Mouse (Mus musculus) midbrain, embryonic 15.5 days (tissue): ENCODE results near the gene Xylt1. TPM values are rescaled to one million over a fixed set of nuclear protein-coding genes. Genes with fewer than 3 reads are reported as not detected.

Experiments used
- ATAC-seq: fragments of 200-750 bp; cut with Nextera tagmentation; replicated peaks from 2 replicates; pipeline ENCODE4 v1.8.0; 2017; ENCODE audit warnings: moderate TSS enrichment
- H3K27ac ChIP-seq: fragments of 300-500 bp; sonication (generic); 2 replicates; pipeline ENCODE4 v1.5.1; 2015; ENCODE audit warnings: mild to moderate bottlenecking, inconsistent platforms
- H3K27me3 ChIP-seq: fragments of 300-500 bp; sonication (generic); replicated peaks from 2 replicates; pipeline ENCODE4 v1.6.1; 2015; ENCODE audit warnings: inconsistent platforms
- H3K36me3 ChIP-seq: fragments of 300-500 bp; sonication (generic); replicated peaks from 2 replicates; pipeline ENCODE4 v1.6.1; 2015; ENCODE audit warnings: inconsistent platforms
- H3K4me1 ChIP-seq: fragments of 300-500 bp; sonication (generic); 2 replicates; pipeline ENCODE4 v1.6.1; 2015; ENCODE audit warnings: inconsistent platforms
- H3K4me2 ChIP-seq: fragments of 300-500 bp; sonication (generic); 2 replicates; pipeline ENCODE4 v1.6.1; 2015; ENCODE audit warnings: inconsistent platforms, mild to moderate bottlenecking, moderate library complexity
- H3K4me3 ChIP-seq: fragments of 300-500 bp; sonication (generic); 2 replicates; pipeline ENCODE4 v1.5.1; 2015; ENCODE audit warnings: mild to moderate bottlenecking, inconsistent platforms
- H3K9ac ChIP-seq: fragments of 300-500 bp; sonication (generic); 2 replicates; pipeline ENCODE4 v1.6.1; 2015; ENCODE audit warnings: mild to moderate bottlenecking, inconsistent platforms
- H3K9me3 ChIP-seq: fragments of 300-500 bp; sonication (generic); 2 replicates; pipeline ENCODE4 v1.6.1; 2016; ENCODE audit warnings: inconsistent platforms
- WGBS: fragments of 180-500 bp; shearing (Covaris S2); methylation state at CpG from one replicate; pipeline ENCODE4 v1.1.7; 2015; ENCODE audit warnings: mixed read lengths; 5-methylcytosine and 5-hydroxymethylcytosine counted together
- polyA plus RNA-seq: library from polyadenylated mRNA; unstranded; fragments of >200 nt; fragmentation: Nextera tagmentation; extraction: Ambion mirVana; gene quantifications from 2 replicates; pipeline ENCODE4 v1.2.1, GENCODE M21; 2015

Gene Xylt1
- polyA plus RNA-seq, 1 experiment from 2014 or later, result 2.8 TPM

DNA sequence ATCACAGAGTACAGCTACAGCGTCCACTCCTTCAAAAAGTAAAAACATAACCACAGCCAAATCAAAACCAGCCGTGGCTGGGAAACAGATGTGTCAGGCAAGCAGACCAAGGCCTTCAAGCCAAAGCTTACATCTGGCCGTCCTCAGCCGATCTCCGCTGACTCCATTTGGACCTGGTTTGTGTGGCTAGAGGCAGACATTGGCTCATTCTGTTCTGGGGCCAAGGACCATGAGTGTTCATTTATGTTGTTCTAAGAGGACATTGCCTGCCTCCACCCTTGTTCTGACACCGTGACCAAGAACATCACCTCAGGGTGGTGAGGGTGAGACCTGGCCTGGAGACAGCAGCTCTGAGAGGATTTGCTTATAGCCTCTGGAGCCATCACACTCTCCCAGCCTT lies 113.4 kb downstream of the Xylt1 start:
- no peak overlapping the region for H3K4me2 ChIP-seq
- no peak overlapping the region for H3K9ac ChIP-seq
- H3K9me3 ChIP-seq, result no peaks in the 10 kb centered on the region
- no peaks in the 10 kb centered on the region for H3K36me3 ChIP-seq
- no peaks in the 10 kb centered on the region for H3K27me3 ChIP-seq
- H3K4me3 ChIP-seq, result no peak overlapping the region
- no peak overlapping the region for H3K27ac ChIP-seq
- 91% methylated on average over 6 of the region's 6 CpGs for WGBS
- ATAC-seq, result no peak
- no peaks in the 10 kb centered on the region for H3K4me1 ChIP-seq

DNA sequence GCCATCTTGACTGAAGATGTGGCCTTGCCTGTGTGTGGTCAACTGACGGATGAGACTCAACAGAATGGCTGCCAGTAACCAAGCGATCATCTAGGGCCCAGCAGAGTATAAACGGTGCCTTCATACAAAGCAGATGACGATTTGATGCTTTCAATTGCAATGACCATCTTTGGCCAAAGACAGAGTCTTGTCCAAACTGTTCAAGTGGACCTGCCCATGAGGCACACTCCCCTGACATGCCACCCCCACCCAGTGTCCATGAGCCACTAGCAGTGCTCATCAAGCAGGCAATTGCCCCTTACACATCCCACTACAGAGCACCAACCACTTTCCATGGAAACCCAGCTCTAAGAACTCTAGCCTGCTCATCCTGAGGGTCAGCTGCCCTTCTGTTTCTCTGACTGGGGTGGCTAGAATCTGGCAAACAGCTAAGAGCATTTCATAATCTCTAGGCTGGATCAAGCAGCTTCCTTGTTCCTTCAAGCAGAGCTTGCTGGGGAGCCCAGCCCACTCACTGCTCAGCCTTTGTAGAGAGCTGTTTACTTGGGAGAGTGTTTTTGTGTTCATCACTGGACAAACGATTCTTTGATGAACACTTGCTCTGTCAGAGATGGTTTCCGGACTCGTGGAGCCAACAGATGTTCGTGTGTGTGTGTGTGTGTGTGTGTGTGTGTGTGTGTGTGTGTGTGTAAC lies 114.0 kb downstream of the Xylt1 start:
- Histone ChIP-seq H3K4me3 (no peak overlapping the region), H3K4me1 (no peaks in the 10 kb centered on the region), H3K36me3 (no peaks in the 10 kb centered on the region), H3K27ac (no peak overlapping the region), H3K9me3 (no peaks in the 10 kb centered on the region), H3K9ac (no peak overlapping the region), H3K27me3 (no peaks in the 10 kb centered on the region), H3K4me2 (no peak overlapping the region)
- no peak for ATAC-seq
- 82% methylated on average over 8 of the region's 8 CpGs for WGBS

DNA sequence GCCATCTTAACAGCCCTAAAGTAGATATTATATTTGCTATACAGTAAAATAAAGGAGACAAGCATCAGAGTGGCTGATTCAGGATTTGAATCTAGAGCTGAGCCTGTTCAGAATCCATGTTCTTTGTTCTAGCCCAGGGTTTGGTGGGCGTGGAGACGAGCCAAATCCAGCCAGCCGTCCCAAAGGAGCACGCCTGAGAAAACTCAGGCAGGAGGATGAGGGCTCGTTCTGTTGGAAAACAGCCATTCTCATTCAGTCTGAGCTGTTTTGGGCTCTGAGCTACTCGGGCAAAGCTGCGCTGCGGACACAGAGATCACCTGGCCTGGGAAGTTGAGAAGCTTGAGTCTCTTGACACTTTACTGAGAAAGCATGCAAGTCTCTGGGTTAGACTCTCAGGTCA lies 115.0 kb downstream of the Xylt1 start:
- no peak overlapping the region for H3K4me2 ChIP-seq
- no peak overlapping the region for H3K9ac ChIP-seq
- no peaks in the 10 kb centered on the region for H3K9me3 ChIP-seq
- H3K4me1 ChIP-seq, result no peaks in the 10 kb centered on the region
- WGBS, result 61% methylated on average over 8 of the region's 8 CpGs
- no peak overlapping the region for H3K4me3 ChIP-seq
- H3K27me3 ChIP-seq, result no peaks in the 10 kb centered on the region
- no peak overlapping the region for H3K27ac ChIP-seq
- H3K36me3 ChIP-seq, result no peaks in the 10 kb centered on the region
- ATAC-seq, result no peak

- no peak for ATAC-seq
- WGBS, result 79% methylated on average over 2 of the region's 2 CpGs
- H3K9me3 ChIP-seq, result no peaks in the 10 kb centered on the region
Measured at GRCm38 (mm10) chr7:117498173-117498572, 117.4 kb downstream of the Xylt1 start.

GRCm38 (mm10) chr7:117501355-117502181 lies 120.8 kb downstream of the Xylt1 start:
- Histone ChIP-seq H3K9me3 (no peaks in the 10 kb centered on the region), H3K36me3 (no peaks in the 10 kb centered on the region), H3K27me3 (no peaks in the 10 kb centered on the region), H3K9ac (no peak overlapping the region), H3K27ac (peak overlapping the region; percentile 22), H3K4me2 (no peak overlapping the region), H3K4me3 (no peak overlapping the region), H3K4me1 (no peaks in the 10 kb centered on the region)
- WGBS, result 51% methylated on average over 15 of the region's 15 CpGs
- ATAC-seq, result peak; percentile 71

More at GRCm38 (mm10) chr7:117498173-117498572, 117.4 kb downstream of the Xylt1 start:
- H3K9ac ChIP-seq, result no peak overlapping the region
- no peaks in the 10 kb centered on the region for H3K36me3 ChIP-seq
- no peaks in the 10 kb centered on the region for H3K27me3 ChIP-seq
- H3K4me1 ChIP-seq, result no peaks in the 10 kb centered on the region
- no peak overlapping the region for H3K4me3 ChIP-seq
- no peak overlapping the region for H3K4me2 ChIP-seq
- H3K27ac ChIP-seq, result no peak overlapping the region

GRCm38 (mm10) chr7:117502415-117502814 lies 121.6 kb downstream of the Xylt1 start:
- 0 out of 2 replicates have a peak overlapping the region, but pooled peaks have one; percentile 22 for H3K27ac ChIP-seq
- WGBS, result 83% methylated on average over 5 of the region's 5 CpGs

GRCm38 (mm10) chr7:117503714-117504113 lies 122.9 kb downstream of the Xylt1 start:
- WGBS, result 89% methylated on average over 9 of the region's 9 CpGs
- ATAC-seq, result no peak
- no peak overlapping the region for H3K4me2 ChIP-seq
- H3K36me3 ChIP-seq, result no peaks in the 10 kb centered on the region
- no peaks in the 10 kb centered on the region for H3K9me3 ChIP-seq
- no peak overlapping the region for H3K9ac ChIP-seq
- no peak overlapping the region for H3K4me3 ChIP-seq
- no peaks in the 10 kb centered on the region for H3K4me1 ChIP-seq
- H3K27me3 ChIP-seq, result no peaks in the 10 kb centered on the region
- no peak overlapping the region for H3K27ac ChIP-seq

More at GRCm38 (mm10) chr7:117502415-117502814, 121.6 kb downstream of the Xylt1 start:
- no peaks in the 10 kb centered on the region for H3K27me3 ChIP-seq
- ATAC-seq, result 0 out of 2 replicates have a peak, but pooled peaks have one; percentile 14
- no peak overlapping the region for H3K4me3 ChIP-seq
- H3K4me1 ChIP-seq, result no peaks in the 10 kb centered on the region
- H3K4me2 ChIP-seq, result no peak overlapping the region
- no peaks in the 10 kb centered on the region for H3K36me3 ChIP-seq
- H3K9me3 ChIP-seq, result no peaks in the 10 kb centered on the region
- no peak overlapping the region for H3K9ac ChIP-seq

GRCm38 (mm10) chr7:117505791-117506190 lies 125.0 kb downstream of the Xylt1 start:
- Histone ChIP-seq H3K4me3 (no peak overlapping the region), H3K4me1 (no peaks in the 10 kb centered on the region), H3K36me3 (no peaks in the 10 kb centered on the region), H3K9me3 (no peaks in the 10 kb centered on the region), H3K4me2 (no peak overlapping the region), H3K27ac (no peak overlapping the region), H3K9ac (no peak overlapping the region), H3K27me3 (no peaks in the 10 kb centered on the region)
- 85% methylated on average over 3 of the region's 3 CpGs for WGBS
- ATAC-seq, result no peak

DNA sequence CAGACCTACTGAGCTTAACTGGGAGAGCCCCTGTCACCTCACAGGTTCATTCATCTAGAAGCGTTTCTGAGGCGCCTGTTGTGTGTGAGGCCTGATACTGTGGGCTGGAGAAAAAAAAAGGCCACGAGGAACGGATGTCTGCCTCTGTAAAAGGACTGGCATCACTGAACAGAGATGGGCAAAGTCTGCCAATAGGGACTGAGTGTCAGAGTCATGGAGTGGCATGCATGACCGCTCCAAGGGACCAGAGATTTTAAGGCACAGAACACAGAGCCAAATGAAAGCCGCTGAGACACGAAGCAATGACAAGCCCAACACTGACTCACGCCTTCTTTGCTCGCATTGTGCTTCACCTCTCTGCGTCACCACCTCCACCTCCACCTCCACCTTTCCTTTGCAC lies 126.6 kb downstream of the Xylt1 start:
- Histone ChIP-seq H3K36me3 (no peaks in the 10 kb centered on the region), H3K4me2 (no peak overlapping the region), H3K9me3 (no peaks in the 10 kb centered on the region), H3K4me3 (no peak overlapping the region), H3K9ac (no peak overlapping the region), H3K4me1 (no peaks in the 10 kb centered on the region), H3K27ac (no peak overlapping the region), H3K27me3 (no peaks in the 10 kb centered on the region)
- 89% methylated on average over 10 of the region's 10 CpGs for WGBS
- no peak for ATAC-seq

- H3K9me3 ChIP-seq, result no peaks in the 10 kb centered on the region
- no peaks in the 10 kb centered on the region for H3K27me3 ChIP-seq
- H3K4me2 ChIP-seq, result no peak overlapping the region
- H3K4me1 ChIP-seq, result no peaks in the 10 kb centered on the region
- WGBS, result 76% methylated on average over 8 of the region's 8 CpGs
- H3K36me3 ChIP-seq, result no peaks in the 10 kb centered on the region
- ATAC-seq, result no peak
- no peak overlapping the region for H3K4me3 ChIP-seq
- no peak overlapping the region for H3K9ac ChIP-seq
- H3K27ac ChIP-seq, result no peak overlapping the region
Measured at GRCm38 (mm10) chr7:117508090-117508489, 127.3 kb downstream of the Xylt1 start.

- ATAC-seq, result peak; percentile 46; the same call in 1 of the 2 replicates
- 84% methylated on average over 2 of the region's 2 CpGs for WGBS
Measured at GRCm38 (mm10) chr7:117510113-117510512, 129.3 kb downstream of the Xylt1 start.

GRCm38 (mm10) chr7:117512301-117512700 lies 131.5 kb downstream of the Xylt1 start:
- H3K4me3 ChIP-seq, result no peak overlapping the region
- WGBS, result 76% methylated on average over 2 of the region's 2 CpGs
- no peak overlapping the region for H3K27ac ChIP-seq
- H3K4me1 ChIP-seq, result no peaks in the 10 kb centered on the region
- no peaks in the 10 kb centered on the region for H3K36me3 ChIP-seq
- no peak overlapping the region for H3K4me2 ChIP-seq
- no peak overlapping the region for H3K9ac ChIP-seq
- H3K27me3 ChIP-seq, result no peaks in the 10 kb centered on the region
- no peak for ATAC-seq
- H3K9me3 ChIP-seq, result no peaks in the 10 kb centered on the region

More at GRCm38 (mm10) chr7:117510113-117510512, 129.3 kb downstream of the Xylt1 start:
- H3K9ac ChIP-seq, result no peak overlapping the region
- H3K4me1 ChIP-seq, result no peaks in the 10 kb centered on the region
- H3K27ac ChIP-seq, result no peak overlapping the region
- H3K36me3 ChIP-seq, result no peaks in the 10 kb centered on the region
- H3K4me2 ChIP-seq, result no peak overlapping the region
- no peaks in the 10 kb centered on the region for H3K27me3 ChIP-seq
- no peaks in the 10 kb centered on the region for H3K9me3 ChIP-seq
- H3K4me3 ChIP-seq, result no peak overlapping the region
